Mouse (Mus musculus): ENCODE measurements around the gene Meis2. TPM values are rescaled to one million over a fixed set of nuclear protein-coding genes. Genes with fewer than 3 reads are reported as not detected.

Gene Meis2
- polyA plus RNA-seq, 1 experiment, result 1.4 TPM

DNA sequence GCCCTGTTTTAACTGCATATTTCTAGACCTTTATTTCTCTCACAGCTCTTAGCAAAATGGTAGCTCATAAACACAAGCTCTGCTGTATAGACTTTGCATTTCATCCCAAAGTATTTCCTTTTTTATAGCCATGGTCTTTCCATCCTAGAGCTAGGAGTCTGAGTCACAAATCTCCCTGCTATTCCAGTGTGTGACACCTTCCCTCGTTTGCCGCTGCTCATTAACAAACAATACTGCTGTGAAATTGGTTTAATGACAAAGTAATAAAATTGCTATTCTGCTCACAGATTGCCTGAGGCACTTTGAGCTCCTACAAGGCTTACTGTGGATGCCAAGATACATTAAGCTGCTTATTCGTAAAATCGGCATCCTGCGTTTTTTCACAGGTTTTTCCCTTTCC, 168.1 kb downstream of the Meis2 start:
- no peak for TF ChIP-seq POLR2A (IDR thresholded peaks at IDR 0.05; ENCODE audit: control insufficient read depth, low read depth, low read length)
- no peak for TF ChIP-seq CTCF (IDR thresholded peaks at IDR 0.05; ENCODE audit: control insufficient read depth, insufficient read depth, insufficient replicate concordance, low read depth, low read length)
- H3K27me3 ChIP-seq (ENCODE audit: control insufficient read depth, insufficient read depth, low read length), result no peaks in the 10 kb centered on the region

GRCm38 (mm10) chr2:115897001-115897400, 168.6 kb downstream of the Meis2 start:
- Histone ChIP-seq H3K27me3 (ENCODE audit: control insufficient read depth, insufficient read depth, low read length) (no peaks in the 10 kb centered on the region), H3K4me1 (ENCODE audit: control insufficient read depth, insufficient read depth, low read length) (no peaks in the 10 kb centered on the region), H3K27ac (ENCODE audit: control insufficient read depth, insufficient read depth, low read depth, low read length) (no peak overlapping the region), H3K36me3 (ENCODE audit: control insufficient read depth, insufficient read depth, low read length) (no peaks in the 10 kb centered on the region), H3K4me3 (ENCODE audit: control insufficient read depth, low read depth, low read length) (no peak overlapping the region)
- TF ChIP-seq POLR2A (IDR thresholded peaks at IDR 0.05; ENCODE audit: control insufficient read depth, low read depth, low read length) (no peak), CTCF (IDR thresholded peaks at IDR 0.05; ENCODE audit: control insufficient read depth, insufficient read depth, insufficient replicate concordance, low read depth, low read length) (no peak)

More for the DNA sequence above, 168.1 kb downstream of the Meis2 start:
- H3K36me3 ChIP-seq (ENCODE audit: control insufficient read depth, insufficient read depth, low read length), result no peaks in the 10 kb centered on the region
- no peak overlapping the region for H3K27ac ChIP-seq (ENCODE audit: control insufficient read depth, insufficient read depth, low read depth, low read length)
- no peaks in the 10 kb centered on the region for H3K4me1 ChIP-seq (ENCODE audit: control insufficient read depth, insufficient read depth, low read length)
- H3K4me3 ChIP-seq (ENCODE audit: control insufficient read depth, low read depth, low read length), result no peak overlapping the region

DNA sequence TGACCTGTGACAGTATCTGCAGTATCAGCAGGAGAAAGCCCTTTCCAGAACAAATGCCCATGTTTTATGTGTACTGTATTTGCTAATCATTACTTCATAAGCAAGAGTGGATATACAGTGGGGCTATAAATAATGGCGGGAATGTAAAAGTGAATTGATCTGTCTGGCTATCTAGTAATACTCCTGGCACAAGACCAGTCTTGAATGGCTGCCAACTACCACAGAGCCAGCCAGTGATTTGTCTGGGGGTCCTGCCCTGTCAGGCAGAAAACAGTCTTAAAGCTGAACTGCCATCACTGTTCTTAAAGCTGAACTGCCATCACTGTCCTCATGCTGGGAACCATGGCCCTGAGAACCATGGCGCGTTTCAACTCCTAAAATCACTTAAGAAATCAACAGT, 169.9 kb downstream of the Meis2 start:
- Histone ChIP-seq H3K4me3 (ENCODE audit: control insufficient read depth, low read depth, low read length) (no peak overlapping the region), H3K27me3 (ENCODE audit: control insufficient read depth, insufficient read depth, low read length) (no peaks in the 10 kb centered on the region)

DNA sequence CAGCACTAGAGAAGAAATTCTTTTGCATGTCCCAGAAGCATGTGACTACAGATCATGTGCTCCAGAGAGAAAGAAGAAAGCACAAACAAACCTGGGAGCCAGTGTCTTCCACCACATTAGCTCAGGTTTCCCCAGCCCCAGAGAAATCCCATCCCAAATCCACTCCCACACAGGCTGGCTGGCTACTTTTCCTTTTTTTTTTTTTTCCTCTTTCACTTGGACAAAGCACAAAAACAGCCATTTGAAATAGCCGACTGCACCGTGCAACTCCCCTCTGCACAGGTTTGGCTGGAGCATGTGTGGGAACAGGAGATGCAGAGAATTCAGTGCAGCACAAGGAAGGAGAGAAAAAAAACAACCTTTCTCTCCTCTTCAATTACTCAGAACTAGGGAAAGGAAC, 170.4 kb downstream of the Meis2 start:
- TF ChIP-seq POLR2A (IDR thresholded peaks at IDR 0.05; ENCODE audit: control insufficient read depth, low read depth, low read length), result no peak
- no peak for TF ChIP-seq CTCF (IDR thresholded peaks at IDR 0.05; ENCODE audit: control insufficient read depth, insufficient read depth, insufficient replicate concordance, low read depth, low read length)
- H3K27me3 ChIP-seq (ENCODE audit: control insufficient read depth, insufficient read depth, low read length), result no peaks in the 10 kb centered on the region
- no peak overlapping the region for H3K27ac ChIP-seq (ENCODE audit: control insufficient read depth, insufficient read depth, low read depth, low read length)
- no peaks in the 10 kb centered on the region for H3K36me3 ChIP-seq (ENCODE audit: control insufficient read depth, insufficient read depth, low read length)
- H3K4me1 ChIP-seq (ENCODE audit: control insufficient read depth, insufficient read depth, low read length), result no peaks in the 10 kb centered on the region
- H3K4me3 ChIP-seq (ENCODE audit: control insufficient read depth, low read depth, low read length), result no peak overlapping the region

More for the DNA sequence above, 169.9 kb downstream of the Meis2 start:
- TF ChIP-seq POLR2A (IDR thresholded peaks at IDR 0.05; ENCODE audit: control insufficient read depth, low read depth, low read length) (no peak), CTCF (IDR thresholded peaks at IDR 0.05; ENCODE audit: control insufficient read depth, insufficient read depth, insufficient replicate concordance, low read depth, low read length) (no peak)
- H3K36me3 ChIP-seq (ENCODE audit: control insufficient read depth, insufficient read depth, low read length), result no peaks in the 10 kb centered on the region
- H3K4me1 ChIP-seq (ENCODE audit: control insufficient read depth, insufficient read depth, low read length), result no peaks in the 10 kb centered on the region
- H3K27ac ChIP-seq (ENCODE audit: control insufficient read depth, insufficient read depth, low read depth, low read length), result no peak overlapping the region

DNA sequence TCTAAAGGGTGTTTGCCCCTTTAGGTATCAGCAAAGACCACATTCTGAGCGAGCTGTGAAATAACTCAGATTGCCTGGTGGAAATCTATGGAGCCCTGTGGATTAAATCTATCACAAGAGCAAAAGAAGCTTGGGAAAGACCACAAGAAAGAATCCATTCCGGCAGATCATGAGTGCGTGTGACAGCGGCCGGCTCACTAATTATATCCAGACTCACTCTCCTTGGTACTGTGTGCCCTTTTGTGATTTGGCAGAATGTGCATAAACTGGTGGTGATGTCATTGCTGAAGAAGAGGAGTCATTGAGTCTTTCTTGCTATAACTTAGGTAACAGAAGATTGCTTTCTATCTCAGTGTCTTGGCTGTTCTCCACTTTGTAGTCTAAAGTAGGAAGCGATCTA, 172.5 kb downstream of the Meis2 start:
- H3K36me3 ChIP-seq (ENCODE audit: control insufficient read depth, insufficient read depth, low read length), result no peaks in the 10 kb centered on the region
- H3K27ac ChIP-seq (ENCODE audit: control insufficient read depth, insufficient read depth, low read depth, low read length), result no peak overlapping the region
- TF ChIP-seq POLR2A (IDR thresholded peaks at IDR 0.05; ENCODE audit: control insufficient read depth, low read depth, low read length), result no peak
- no peak for TF ChIP-seq CTCF (IDR thresholded peaks at IDR 0.05; ENCODE audit: control insufficient read depth, insufficient read depth, insufficient replicate concordance, low read depth, low read length)
- no peaks in the 10 kb centered on the region for H3K27me3 ChIP-seq (ENCODE audit: control insufficient read depth, insufficient read depth, low read length)
- H3K4me3 ChIP-seq (ENCODE audit: control insufficient read depth, low read depth, low read length), result no peak overlapping the region
- no peaks in the 10 kb centered on the region for H3K4me1 ChIP-seq (ENCODE audit: control insufficient read depth, insufficient read depth, low read length)

GRCm38 (mm10) chr2:115890715-115891114, 174.9 kb downstream of the Meis2 start:
- Histone ChIP-seq H3K4me1 (ENCODE audit: control insufficient read depth, insufficient read depth, low read length) (no peaks in the 10 kb centered on the region), H3K27me3 (ENCODE audit: control insufficient read depth, insufficient read depth, low read length) (no peaks in the 10 kb centered on the region), H3K27ac (ENCODE audit: control insufficient read depth, insufficient read depth, low read depth, low read length) (no peak overlapping the region), H3K4me3 (ENCODE audit: control insufficient read depth, low read depth, low read length) (no peak overlapping the region), H3K36me3 (ENCODE audit: control insufficient read depth, insufficient read depth, low read length) (no peaks in the 10 kb centered on the region)
- no peak for TF ChIP-seq POLR2A (IDR thresholded peaks at IDR 0.05; ENCODE audit: control insufficient read depth, low read depth, low read length)
- no peak for TF ChIP-seq CTCF (IDR thresholded peaks at IDR 0.05; ENCODE audit: control insufficient read depth, insufficient read depth, insufficient replicate concordance, low read depth, low read length)

DNA sequence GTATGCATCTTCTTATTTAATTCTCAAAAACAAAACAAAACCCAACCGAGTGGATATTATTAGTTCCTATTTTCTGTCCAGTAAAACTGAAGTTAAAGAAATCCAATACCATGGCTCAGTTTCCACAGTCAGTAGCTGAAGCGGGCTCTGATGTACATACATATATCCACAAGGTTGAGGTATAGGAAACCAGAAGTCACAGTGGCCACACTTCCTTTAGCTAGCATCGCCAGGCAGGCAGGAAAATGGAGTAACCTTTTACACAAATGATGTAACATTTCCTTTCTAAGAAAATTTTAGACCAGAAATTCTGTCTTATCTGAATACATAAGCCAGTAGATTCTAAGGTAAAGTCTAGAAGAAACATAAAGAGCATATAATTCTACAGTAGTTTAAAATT, 175.6 kb downstream of the Meis2 start:
- Histone ChIP-seq H3K36me3 (ENCODE audit: control insufficient read depth, insufficient read depth, low read length) (no peaks in the 10 kb centered on the region), H3K27ac (ENCODE audit: control insufficient read depth, insufficient read depth, low read depth, low read length) (no peak overlapping the region), H3K4me1 (ENCODE audit: control insufficient read depth, insufficient read depth, low read length) (no peaks in the 10 kb centered on the region), H3K27me3 (ENCODE audit: control insufficient read depth, insufficient read depth, low read length) (no peaks in the 10 kb centered on the region), H3K4me3 (ENCODE audit: control insufficient read depth, low read depth, low read length) (no peak overlapping the region)
- no peak for TF ChIP-seq CTCF (IDR thresholded peaks at IDR 0.05; ENCODE audit: control insufficient read depth, insufficient read depth, insufficient replicate concordance, low read depth, low read length)
- no peak for TF ChIP-seq POLR2A (IDR thresholded peaks at IDR 0.05; ENCODE audit: control insufficient read depth, low read depth, low read length)

- TF ChIP-seq POLR2A (IDR thresholded peaks at IDR 0.05; ENCODE audit: control insufficient read depth, low read depth, low read length), result no peak
- TF ChIP-seq CTCF (IDR thresholded peaks at IDR 0.05; ENCODE audit: control insufficient read depth, insufficient read depth, insufficient replicate concordance, low read depth, low read length), result no peak
- no peaks in the 10 kb centered on the region for H3K4me1 ChIP-seq (ENCODE audit: control insufficient read depth, insufficient read depth, low read length)
- no peak overlapping the region for H3K4me3 ChIP-seq (ENCODE audit: control insufficient read depth, low read depth, low read length)
- no peak overlapping the region for H3K27ac ChIP-seq (ENCODE audit: control insufficient read depth, insufficient read depth, low read depth, low read length)
- no peaks in the 10 kb centered on the region for H3K27me3 ChIP-seq (ENCODE audit: control insufficient read depth, insufficient read depth, low read length)
- H3K36me3 ChIP-seq (ENCODE audit: control insufficient read depth, insufficient read depth, low read length), result no peaks in the 10 kb centered on the region
These were observed 176.4 kb downstream of the Meis2 start for GRCm38 (mm10) chr2:115889212-115889611.
